Mouse (Mus musculus) intestine, embryonic 16.5 days (tissue): ENCODE results near the gene Pnmt. TPM values are rescaled to one million over a fixed set of nuclear protein-coding genes. Genes with fewer than 3 reads are reported as not detected.
A peak's percentile ranks its signal among the peaks of the same experiment; 100 is the strongest.

Experiments used
- ATAC-seq: fragments of 200-750 bp; cut with Nextera tagmentation; 2 replicates; pipeline ENCODE4 v1.8.0; 2017; ENCODE audit warnings: moderate TSS enrichment, moderate library complexity
- H3K27ac ChIP-seq: fragments of 300-500 bp; sonication (generic); 2 replicates; pipeline ENCODE4 v1.5.1; 2014; ENCODE audit warnings: mild to moderate bottlenecking, low read length
- H3K27me3 ChIP-seq: fragments of 300-500 bp; sonication (generic); replicated peaks from 2 replicates; pipeline ENCODE4 v1.6.1; 2014; ENCODE audit warnings: low read length, control low read depth, mixed read lengths; ENCODE audit not compliant: control insufficient read depth, insufficient read depth
- H3K36me3 ChIP-seq: fragments of 300-500 bp; sonication (generic); 2 replicates; pipeline ENCODE4 v1.6.1; 2014; ENCODE audit warnings: low read length, control low read depth; ENCODE audit not compliant: control insufficient read depth, insufficient read depth
- H3K4me1 ChIP-seq: fragments of 300-500 bp; sonication (generic); 2 replicates; pipeline ENCODE4 v1.6.1; 2014; ENCODE audit warnings: low read length, control low read depth, mixed read lengths; ENCODE audit not compliant: control insufficient read depth, insufficient read depth
- H3K4me2 ChIP-seq: fragments of 300-500 bp; sonication (generic); 2 replicates; pipeline ENCODE4 v1.6.1; 2014; ENCODE audit warnings: low read depth, low read length, control low read depth
- H3K4me3 ChIP-seq: fragments of 300-500 bp; sonication (generic); 2 replicates; pipeline ENCODE4 v1.5.1; 2014; ENCODE audit warnings: mild to moderate bottlenecking, low read length
- H3K9ac ChIP-seq: fragments of 300-500 bp; sonication (generic); 2 replicates; pipeline ENCODE4 v1.6.1; 2014; ENCODE audit warnings: low read depth, low read length
- H3K9me3 ChIP-seq: fragments of 300-500 bp; sonication (generic); 2 replicates; pipeline ENCODE4 v1.6.1; 2016; ENCODE audit warnings: low read length, control low read depth; ENCODE audit not compliant: control insufficient read depth
- WGBS: fragments of 180-500 bp; shearing (Covaris S2); extraction: QIAGEN DNeasy Blood & Tissue Kit; methylation state at CpG from one replicate; pipeline ENCODE4 v1.1.7; 2014; 5-methylcytosine and 5-hydroxymethylcytosine counted together
- polyA plus RNA-seq: library from polyadenylated mRNA; unstranded; fragments of >200 nt; fragmentation: Nextera tagmentation; extraction: Ambion mirVana; gene quantifications from 2 replicates; pipeline ENCODE4 v1.2.1, GENCODE M21; 2015

Gene Pnmt
- 0.16 TPM in 1 of 2 replicates, not detected in the other for polyA plus RNA-seq

DNA sequence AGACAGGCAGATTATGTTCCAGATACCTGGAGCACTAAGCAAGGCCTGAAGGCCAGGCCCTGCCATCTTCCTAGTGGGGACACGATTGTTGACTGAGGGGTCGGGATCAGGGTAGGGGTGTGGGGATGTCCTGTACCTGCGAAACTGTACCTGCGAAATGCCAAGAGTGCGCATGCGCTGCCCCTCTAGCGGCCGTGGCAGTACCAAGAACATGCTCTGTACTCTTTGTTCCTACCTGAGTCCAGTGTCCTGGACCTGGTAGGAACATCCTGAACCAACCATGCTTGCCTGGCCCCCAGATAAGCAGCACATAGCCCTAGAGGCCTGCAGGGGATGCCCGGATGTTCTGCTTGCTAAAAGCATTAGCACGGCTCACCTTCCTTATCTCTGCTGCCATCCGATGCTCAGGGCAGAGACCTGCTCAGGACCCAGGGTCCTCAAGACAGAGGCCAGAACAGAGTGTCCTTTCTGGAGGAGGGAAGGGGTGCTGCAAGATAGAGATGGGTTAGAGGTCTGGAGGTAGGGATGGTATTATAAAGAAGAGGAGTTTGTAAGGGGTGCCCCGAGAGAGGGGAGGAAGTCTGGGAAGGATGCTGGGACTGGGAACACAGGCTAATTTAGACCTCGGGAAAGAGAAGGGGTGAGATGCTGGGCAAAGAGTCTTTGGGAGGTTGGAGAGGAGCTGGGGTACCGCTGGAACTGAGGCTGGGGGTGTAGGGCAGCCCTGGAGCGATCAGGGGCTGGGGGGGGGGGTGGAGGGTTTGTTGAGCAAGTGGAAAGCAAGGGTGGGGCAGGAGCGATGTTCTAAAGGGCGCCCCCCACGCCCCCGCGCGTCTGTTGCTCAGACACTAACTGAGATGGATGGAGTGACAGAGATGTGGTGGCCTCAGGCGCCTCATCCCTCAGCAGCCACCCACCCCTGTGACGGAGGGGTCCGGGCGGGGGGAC, at the start of gene Pnmt:
TSS of gene Pnmt (plus strand) at position 813 of the 948 bp plus-strand sequence.
- peaks cover 17% of the 10 kb centered on the region for H3K27me3 ChIP-seq
- no peaks in the 10 kb centered on the region for H3K36me3 ChIP-seq
- no peaks in the 10 kb centered on the region for H3K9me3 ChIP-seq
- H3K9ac ChIP-seq: no peak within 1 kb of the TSS
- H3K4me3 ChIP-seq: no peak within 1 kb of the TSS
- 51% methylated on average over 25 of the region's 25 CpGs for WGBS
- peaks cover 4% of the 10 kb centered on the region; the same call in 1 of the 2 replicates for H3K4me1 ChIP-seq
- no peak within 1 kb of the TSS for H3K4me2 ChIP-seq
- H3K27ac ChIP-seq: no peak within 1 kb of the TSS
- no peak for ATAC-seq

DNA sequence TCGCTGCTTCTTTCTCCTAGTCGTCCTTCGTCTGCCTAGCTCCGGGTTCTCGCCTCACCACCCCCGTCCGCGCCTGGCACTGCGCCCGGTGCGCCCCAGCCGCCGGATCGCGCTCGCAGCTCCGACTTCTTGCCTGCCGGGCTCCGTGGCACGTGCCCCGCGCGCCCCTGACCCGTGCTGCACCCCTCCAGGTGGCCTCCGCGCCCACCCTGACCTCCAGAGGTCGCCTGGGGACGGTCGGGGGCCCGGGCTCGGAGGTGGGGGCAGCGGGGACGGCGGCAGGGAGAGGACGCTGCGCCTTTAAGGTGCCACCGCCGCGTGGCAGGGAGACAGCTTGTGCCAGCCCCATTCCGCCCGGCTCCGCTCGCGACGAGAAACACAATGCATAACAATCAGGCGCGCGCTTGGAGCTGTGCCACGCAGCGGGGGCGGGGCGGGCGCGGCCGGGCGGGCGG, 47.7 kb upstream of the Pnmt start:
- Histone ChIP-seq H3K4me3 (peak overlapping the region; percentile 61), H3K4me2 (peak overlapping the region; percentile 99), H3K9ac (peak overlapping the region; percentile 64), H3K27me3 (peaks cover 79% of the 10 kb centered on the region), H3K36me3 (no peaks in the 10 kb centered on the region), H3K27ac (no peak overlapping the region), H3K4me1 (peaks cover 41% of the 10 kb centered on the region), H3K9me3 (no peaks in the 10 kb centered on the region)
- ATAC-seq: no peak
- WGBS: 1% methylated on average over 47 of the region's 57 CpGs

DNA sequence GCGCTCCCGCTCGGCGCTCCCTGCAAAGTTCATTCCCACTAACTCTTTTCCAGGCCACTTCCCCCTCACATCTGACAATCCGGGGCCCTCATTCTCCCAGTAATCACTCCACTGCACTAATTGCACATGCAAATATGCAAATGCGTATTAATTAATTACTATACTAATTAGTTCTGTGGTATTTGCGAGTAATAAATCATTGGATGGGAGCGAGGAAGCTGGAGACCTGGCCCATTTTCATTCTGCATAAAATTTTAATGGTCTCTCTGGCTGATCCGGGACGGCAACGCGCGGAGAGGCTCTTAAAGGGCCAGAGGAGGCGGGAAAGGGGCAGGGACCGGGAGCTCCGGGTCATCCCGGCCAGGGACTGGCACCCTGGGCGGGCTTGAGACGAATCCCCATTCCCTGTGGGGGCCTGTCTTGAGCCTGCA, 47.2 kb upstream of the Pnmt start:
- under 1% methylated on average over 19 of the region's 19 CpGs for WGBS
- Histone ChIP-seq H3K27me3 (peaks cover 74% of the 10 kb centered on the region), H3K9ac (peak overlapping the region; percentile 64), H3K36me3 (no peaks in the 10 kb centered on the region), H3K27ac (no peak overlapping the region), H3K9me3 (no peaks in the 10 kb centered on the region), H3K4me3 (peak overlapping the region; percentile 61), H3K4me2 (peak overlapping the region; percentile 99), H3K4me1 (peaks cover 41% of the 10 kb centered on the region)
- ATAC-seq: no peak

DNA sequence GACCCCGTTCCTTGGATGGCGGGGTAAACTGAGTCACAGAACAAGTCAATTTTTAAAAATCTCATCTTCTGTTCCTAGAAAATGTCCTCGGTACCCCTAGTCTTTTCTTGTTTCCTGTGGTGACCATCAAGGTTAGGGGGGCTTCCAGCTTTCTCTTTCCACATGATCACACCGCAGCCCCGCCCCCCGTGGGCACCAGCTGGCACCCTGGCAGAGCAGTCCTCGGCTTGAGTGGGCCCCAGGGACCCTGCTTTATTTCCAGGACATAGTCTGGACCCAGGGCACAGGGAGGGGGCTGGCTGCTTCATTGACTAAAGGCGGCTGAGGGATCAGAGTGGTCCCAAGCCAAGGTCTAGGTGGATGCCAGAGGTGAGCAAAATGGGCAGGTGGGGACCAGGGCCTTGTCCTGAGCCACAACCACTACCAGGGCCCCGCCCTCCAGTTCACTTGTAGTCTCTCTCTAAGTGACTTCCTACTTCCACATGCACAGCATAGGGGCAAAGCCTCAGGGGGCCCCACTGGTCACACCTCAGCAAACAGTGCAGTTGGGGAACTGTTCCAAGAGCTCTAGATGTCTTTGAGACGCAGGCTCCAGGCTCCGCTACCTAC, 46.5 kb upstream of the Pnmt start:
- H3K4me3 ChIP-seq: no peak overlapping the region; the same call in 1 of the 2 replicates
- WGBS: 12% methylated on average over 11 of the region's 11 CpGs
- H3K9ac ChIP-seq: no peak overlapping the region

DNA sequence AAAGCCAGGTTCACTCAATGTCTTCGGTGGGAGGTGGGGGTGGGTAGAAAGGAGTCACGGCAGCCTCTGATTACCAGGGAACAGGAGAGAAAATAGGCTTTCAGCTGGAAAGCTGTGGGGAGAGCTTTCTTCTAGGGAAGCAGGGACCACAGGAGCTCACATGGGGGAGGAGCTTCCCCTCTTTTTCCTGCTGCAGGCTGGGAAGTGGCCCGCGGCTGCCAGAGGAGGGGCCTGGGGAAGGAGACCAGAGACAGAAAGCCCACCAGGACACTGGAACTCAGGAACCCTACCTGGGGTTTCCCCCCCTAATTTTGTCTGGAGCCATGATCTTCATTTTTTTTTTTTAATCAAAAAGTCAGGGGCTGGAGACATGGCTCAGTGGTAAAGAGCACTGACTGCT, 45.7 kb upstream of the Pnmt start:
- Histone ChIP-seq H3K4me2 (no peak overlapping the region), H3K27me3 (peaks cover 64% of the 10 kb centered on the region), H3K4me3 (no peak overlapping the region), H3K9me3 (no peaks in the 10 kb centered on the region), H3K27ac (no peak overlapping the region), H3K36me3 (no peaks in the 10 kb centered on the region), H3K9ac (no peak overlapping the region), H3K4me1 (peaks cover 28% of the 10 kb centered on the region)
- WGBS: 14% methylated on average over 4 of the region's 4 CpGs
- no peak for ATAC-seq

More for the DNA sequence above, 46.5 kb upstream of the Pnmt start:
- H3K9me3 ChIP-seq: no peaks in the 10 kb centered on the region
- peak overlapping the region; percentile 99; the same call in 1 of the 2 replicates for H3K4me2 ChIP-seq
- no peaks in the 10 kb centered on the region for H3K36me3 ChIP-seq
- H3K27me3 ChIP-seq: peaks cover 67% of the 10 kb centered on the region
- H3K4me1 ChIP-seq: peaks cover 34% of the 10 kb centered on the region
- H3K27ac ChIP-seq: no peak overlapping the region
- peak; percentile 21; the same call in 1 of the 2 replicates for ATAC-seq

DNA sequence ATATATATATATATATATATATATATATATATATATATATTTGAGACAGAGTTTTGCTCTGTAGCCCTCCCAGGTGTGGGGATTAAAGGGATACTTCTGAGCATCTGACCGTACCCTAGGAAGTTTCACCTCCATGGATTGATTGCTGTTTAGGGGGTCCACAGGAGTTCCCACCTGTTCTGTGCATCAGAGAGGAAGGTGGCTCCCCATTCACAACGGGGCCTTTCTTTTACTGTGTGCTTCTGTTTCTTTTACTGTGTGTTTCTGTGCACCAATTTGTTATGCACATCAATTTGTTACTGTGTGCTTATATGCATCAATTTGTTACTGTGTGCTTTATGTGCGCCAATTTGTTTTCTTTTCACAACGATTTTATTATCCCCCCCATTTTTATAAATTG, 45.1 kb upstream of the Pnmt start:
- ATAC-seq: no peak
- peaks cover 28% of the 10 kb centered on the region for H3K4me1 ChIP-seq
- H3K4me3 ChIP-seq: no peak overlapping the region
- no peaks in the 10 kb centered on the region for H3K9me3 ChIP-seq
- H3K4me2 ChIP-seq: no peak overlapping the region
- 65% methylated on average over 4 of the region's 4 CpGs for WGBS
- H3K27me3 ChIP-seq: peaks cover 58% of the 10 kb centered on the region
- no peak overlapping the region for H3K9ac ChIP-seq
- no peak overlapping the region for H3K27ac ChIP-seq
- no peaks in the 10 kb centered on the region for H3K36me3 ChIP-seq

DNA sequence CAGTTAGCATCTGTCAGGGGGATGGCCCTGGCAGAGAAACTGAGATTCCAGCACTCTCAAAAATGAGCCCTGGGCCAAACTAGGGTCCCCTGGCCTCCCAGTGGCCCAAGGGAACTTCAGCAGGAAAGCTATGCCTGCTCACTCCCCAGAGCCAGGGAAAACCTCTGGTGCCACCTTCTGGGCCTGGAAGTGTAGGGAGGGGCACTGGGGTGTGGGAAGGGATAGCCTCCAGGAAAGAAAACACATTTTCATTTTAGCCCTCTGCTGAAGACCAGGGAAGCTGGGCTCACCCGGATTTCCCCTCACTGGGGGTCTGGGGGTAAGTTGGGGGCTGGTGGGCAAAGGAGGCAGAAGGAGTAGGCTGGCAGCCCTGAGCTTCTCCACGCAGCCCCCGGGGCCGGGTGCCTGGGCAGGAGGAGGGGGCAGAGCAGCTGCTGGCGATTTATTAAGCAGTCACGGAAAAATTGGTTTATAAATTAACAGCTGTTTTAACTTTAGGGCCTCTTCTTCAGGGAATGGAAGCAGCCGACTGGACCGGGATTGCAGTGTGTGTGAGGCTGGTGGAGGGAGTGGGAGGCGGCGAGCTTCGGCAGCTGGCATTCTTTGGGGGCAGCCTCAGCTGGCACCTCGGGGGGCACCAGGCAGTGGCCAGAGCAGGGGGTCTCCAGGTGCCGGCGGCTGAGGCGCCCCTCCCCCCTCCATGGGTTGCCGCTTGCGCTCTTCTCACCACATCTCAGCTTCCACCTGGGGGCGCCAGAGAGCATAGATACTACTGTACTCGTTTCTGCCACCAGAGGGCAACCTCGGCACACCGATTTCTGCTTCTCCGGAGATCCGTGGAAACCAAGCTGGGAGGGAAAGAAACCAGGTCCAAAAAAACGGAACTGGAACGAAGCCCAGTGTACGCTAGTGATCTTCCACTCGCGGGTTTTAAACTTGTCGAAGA, 44.0 kb upstream of the Pnmt start:
- WGBS: under 1% methylated on average over 29 of the region's 29 CpGs
- no peaks in the 10 kb centered on the region for H3K9me3 ChIP-seq
- H3K4me2 ChIP-seq: peak overlapping the region; percentile 77
- no peaks in the 10 kb centered on the region for H3K36me3 ChIP-seq
- H3K27ac ChIP-seq: no peak overlapping the region
- H3K9ac ChIP-seq: peak overlapping the region; percentile 58; the same call in 1 of the 2 replicates
- H3K27me3 ChIP-seq: peaks cover 52% of the 10 kb centered on the region
- H3K4me1 ChIP-seq: peaks cover 28% of the 10 kb centered on the region
- peak; percentile 49 for ATAC-seq
- peak overlapping the region; percentile 45 for H3K4me3 ChIP-seq

DNA sequence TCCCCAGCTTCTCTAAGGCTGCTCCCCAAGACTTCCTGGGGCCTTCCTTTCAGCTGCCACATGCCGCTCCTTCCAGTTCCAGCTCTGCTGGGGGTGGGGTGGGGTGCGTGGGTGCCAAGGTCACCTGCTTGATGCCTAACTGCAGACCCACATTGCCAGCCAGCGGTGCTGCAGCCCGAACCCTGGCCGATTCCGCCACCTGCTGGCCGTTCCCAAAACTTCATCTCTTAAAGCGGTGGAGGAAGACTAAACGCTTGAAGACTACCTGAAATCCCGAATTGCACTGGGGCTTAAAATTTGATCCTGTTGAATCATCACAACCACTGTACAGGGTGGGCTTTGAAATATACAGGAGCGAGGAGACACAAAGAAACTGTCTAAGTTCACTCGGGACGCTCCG, 41.0 kb upstream of the Pnmt start:
- no peak overlapping the region; the same call in 1 of the 2 replicates for H3K9ac ChIP-seq
- H3K4me2 ChIP-seq: peak overlapping the region; percentile 50
- H3K27ac ChIP-seq: no peak overlapping the region
- WGBS: 2% methylated on average over 14 of the region's 14 CpGs
- peak overlapping the region; percentile 26 for H3K4me3 ChIP-seq
- peaks cover 54% of the 10 kb centered on the region for H3K27me3 ChIP-seq
- H3K4me1 ChIP-seq: peaks cover 15% of the 10 kb centered on the region
- ATAC-seq: no peak
- H3K36me3 ChIP-seq: no peaks in the 10 kb centered on the region
- H3K9me3 ChIP-seq: no peaks in the 10 kb centered on the region
